Mouse (Mus musculus) adrenal gland, postnatal 25 days (tissue): ENCODE data around the gene Ceacam5. TPM values are rescaled to one million over a fixed set of nuclear protein-coding genes. Genes with fewer than 3 reads are reported as not detected.

Experiments used
- DNase-seq: peaks from one replicate; pipeline ENCODE4 v3.0.0; 2021; ENCODE audit warnings: mixed read lengths
- long read RNA-seq: library from polyadenylated mRNA; stranded (forward); transcript quantifications from one replicate; pipeline ENCODE4 v2.0.0, GENCODE M21; 2021
- total RNA-seq: library from RNA; stranded (reverse); gene quantifications from 2 replicates; pipeline ENCODE4 v1.2.3, GENCODE M21; 2021

Gene Ceacam5
- not detected in 2 replicates for total RNA-seq
- long read RNA-seq: 0 reads

DNA sequence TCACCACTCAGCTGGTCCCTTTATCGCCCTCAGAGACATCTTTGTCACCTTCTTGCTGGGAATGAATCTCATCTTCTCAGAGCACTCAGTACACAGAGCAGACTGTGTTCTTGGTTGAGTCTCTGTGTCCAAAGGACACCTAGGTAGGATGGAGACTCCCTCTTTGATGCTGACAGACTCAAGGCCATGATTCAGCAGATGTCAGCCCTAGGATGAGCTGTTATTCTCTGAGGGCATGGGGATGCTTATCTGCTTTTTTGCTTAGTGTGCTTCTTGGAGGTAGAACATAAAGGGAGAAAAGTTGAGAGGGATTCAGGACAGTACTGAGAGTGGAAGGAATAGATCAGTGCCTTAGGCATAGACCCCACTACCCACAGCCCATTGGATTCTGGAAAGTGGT lies at the start of gene Ceacam5:
Gene Ceacam5, plus strand, starts transcription at position 301 of the 400 bp plus-strand sequence.
- no peak for DNase-seq

Other genes with a start within 250 kb of the Ceacam5 start
- not detected in 2 replicates for gene Ceacam14, start 99.4 kb downstream of the Ceacam5 start, total RNA-seq
- not detected in 2 replicates for gene Gm5155, start 158.5 kb downstream of the Ceacam5 start, total RNA-seq